Mouse (Mus musculus) ES-Bruce4 (cell line): ENCODE measurements around the gene Ildr1.

ENCODE experiments used
- CTCF ChIP-seq: IDR thresholded peaks from one replicate; pipeline ENCODE4 v1.8.1; 2011; ENCODE audit warnings: low read depth, low read length
- EP300 ChIP-seq: IDR thresholded peaks from 2 replicates; pipeline ENCODE4 v1.6.1; 2011; ENCODE audit warnings: low read depth, low read length; ENCODE audit not compliant: insufficient read depth
- POLR2A ChIP-seq: IDR thresholded peaks from one replicate; pipeline ENCODE4 v1.8.1; 2011; ENCODE audit warnings: low read length; ENCODE audit not compliant: insufficient read depth

DNA sequence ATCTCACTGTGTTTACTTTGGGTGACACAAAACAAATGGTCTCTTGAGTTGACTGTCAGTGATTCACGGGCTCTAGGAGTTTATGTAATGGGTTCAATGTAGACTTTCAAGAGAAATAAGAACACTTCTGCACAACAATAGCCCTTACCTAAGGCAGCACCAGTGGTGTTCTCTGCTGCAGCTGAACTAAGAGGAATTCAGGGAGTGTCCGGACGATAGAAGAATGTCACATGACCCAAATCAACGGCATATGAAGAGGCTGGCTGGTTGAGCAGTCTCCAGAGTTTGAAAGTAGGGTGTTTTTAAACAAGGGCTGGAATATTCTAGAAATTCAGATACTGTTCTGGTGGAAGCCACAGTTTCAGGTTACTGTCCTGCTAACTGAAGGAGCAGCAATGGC, 53.3 kb downstream of the Ildr1 start:
- TF ChIP-seq POLR2A (no peak), CTCF (no peak), EP300 (no peak)
